Mouse (Mus musculus) skeletal muscle tissue, adult 2 months (tissue): ENCODE data around the gene Sypl.

ENCODE experiments used
- DNase-seq: peaks from one replicate; pipeline ENCODE4 v3.0.0-alpha.2; 2012; ENCODE audit warnings: low read depth, low spot score

Sypl gene

GRCm38 (mm10) chr12:33003339-33003965, 49.8 kb downstream of the Sypl start:
- no peak for DNase-seq

DNA sequence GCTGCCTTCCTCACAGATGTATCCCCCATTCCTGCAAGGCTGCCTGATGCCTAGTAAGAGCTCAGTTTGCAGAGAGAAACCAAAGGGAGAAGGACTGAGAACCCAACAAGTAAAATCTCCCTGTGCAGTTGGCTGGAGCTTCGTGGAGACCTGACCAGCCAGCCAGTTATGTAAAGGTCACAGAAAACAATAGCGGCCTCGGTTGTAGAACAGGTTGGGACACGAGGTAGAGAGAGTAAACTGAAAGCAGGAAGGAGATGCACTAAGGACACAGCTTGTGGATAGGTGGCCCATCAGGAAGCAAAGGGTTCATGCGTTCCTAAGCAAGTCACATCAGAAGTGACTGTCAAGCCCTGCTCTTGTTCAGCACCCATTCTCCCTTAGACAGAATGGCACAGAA, 52.2 kb downstream of the Sypl start:
- DNase-seq, result no peak

DNA sequence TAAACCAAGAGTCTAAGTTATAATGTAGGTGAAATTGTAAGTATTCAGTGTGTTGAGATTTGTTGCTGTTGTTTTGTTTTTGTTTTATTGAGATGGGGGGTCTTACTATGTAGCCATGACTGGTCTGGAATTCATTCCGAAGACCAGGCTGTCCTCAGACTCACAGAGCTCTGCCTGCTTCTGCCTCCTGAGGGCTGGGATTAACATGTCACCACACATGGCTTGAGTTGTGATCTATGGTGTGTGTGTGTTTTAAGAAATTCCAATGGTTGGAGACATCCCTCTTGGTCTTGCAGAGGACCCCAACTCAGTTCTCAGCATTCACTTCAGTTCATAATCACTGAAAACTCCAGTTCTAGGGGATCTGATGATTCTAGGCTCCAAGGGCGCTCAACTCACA, 53.5 kb downstream of the Sypl start:
- DNase-seq, result no peak

DNA sequence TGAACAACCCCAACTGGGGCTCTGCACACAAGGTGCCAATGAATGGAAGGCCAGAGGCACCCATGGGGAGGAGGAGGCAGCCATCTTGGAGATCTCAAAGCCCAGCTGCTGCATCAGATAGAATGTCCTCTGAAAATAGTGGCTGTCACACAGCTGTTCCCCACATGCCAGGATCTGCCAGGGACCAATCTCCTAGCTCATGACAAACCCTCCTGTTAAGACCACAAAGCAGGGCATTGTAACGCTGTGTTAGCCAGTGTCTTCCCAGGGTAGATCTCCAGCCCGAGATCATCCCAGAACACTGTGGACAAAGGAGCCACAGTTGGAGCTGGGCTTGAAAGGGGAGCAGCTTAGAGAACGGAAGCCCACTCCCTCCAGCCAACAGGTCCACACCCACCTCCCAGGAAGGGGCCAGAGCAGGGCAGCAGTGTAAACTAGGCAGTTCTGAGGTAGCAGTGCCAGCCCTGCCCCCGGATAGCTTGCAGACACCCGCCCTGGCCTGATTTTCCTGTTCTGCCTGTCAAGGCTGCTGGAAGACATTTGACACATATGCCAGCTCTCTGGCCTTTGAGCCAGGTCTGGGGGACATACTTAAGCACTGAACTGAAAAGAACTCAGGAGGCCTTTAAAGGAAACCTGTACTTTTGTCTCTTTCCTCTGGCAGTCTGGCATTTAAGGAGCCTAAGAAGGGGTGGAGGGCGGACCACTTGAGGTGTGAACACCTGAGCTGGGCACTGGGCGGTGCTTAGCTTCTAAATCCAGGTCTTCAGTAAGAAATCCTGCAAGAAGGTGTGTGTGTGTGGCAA, 54.8 kb downstream of the Sypl start:
- DNase-seq, result no peak

DNA sequence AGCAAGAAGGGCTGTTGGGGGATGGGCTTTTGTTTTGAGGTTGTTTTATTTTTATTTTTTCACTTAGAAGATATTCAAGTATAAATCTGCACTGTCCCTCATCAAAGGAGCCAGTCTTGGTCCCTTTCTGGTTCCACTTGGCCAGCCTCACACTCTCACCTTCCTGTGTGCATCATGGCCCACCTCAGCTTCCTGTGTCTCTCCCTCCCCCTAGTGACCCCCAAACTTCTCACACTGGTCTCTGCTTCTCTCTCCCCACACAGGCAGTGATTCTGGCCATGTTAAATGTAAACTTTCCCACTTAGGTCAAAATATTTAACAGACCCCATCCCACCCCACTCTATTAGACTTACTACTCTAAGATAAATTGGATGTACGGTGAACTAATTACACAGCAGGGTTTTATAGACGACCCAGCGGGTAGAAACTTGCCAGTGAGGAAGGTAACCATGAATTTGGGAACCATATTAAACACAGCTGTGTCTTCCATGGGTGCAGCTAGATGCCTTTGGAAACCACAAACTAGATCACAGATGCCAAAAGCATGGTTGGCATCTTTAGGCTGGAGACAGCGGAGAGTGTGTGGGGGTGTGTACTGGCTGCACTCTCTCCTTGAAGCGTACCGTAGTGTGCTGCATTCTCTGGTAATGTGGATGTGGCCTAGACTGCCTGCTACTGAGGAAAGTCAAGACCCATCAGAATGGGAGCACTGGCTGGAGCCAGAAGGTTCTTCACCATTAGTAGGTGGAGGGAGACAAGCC, 55.7 kb downstream of the Sypl start:
- DNase-seq, result no peak

GRCm38 (mm10) chr12:33010026-33010425, 56.3 kb downstream of the Sypl start:
- DNase-seq, result peak; percentile 63

DNA sequence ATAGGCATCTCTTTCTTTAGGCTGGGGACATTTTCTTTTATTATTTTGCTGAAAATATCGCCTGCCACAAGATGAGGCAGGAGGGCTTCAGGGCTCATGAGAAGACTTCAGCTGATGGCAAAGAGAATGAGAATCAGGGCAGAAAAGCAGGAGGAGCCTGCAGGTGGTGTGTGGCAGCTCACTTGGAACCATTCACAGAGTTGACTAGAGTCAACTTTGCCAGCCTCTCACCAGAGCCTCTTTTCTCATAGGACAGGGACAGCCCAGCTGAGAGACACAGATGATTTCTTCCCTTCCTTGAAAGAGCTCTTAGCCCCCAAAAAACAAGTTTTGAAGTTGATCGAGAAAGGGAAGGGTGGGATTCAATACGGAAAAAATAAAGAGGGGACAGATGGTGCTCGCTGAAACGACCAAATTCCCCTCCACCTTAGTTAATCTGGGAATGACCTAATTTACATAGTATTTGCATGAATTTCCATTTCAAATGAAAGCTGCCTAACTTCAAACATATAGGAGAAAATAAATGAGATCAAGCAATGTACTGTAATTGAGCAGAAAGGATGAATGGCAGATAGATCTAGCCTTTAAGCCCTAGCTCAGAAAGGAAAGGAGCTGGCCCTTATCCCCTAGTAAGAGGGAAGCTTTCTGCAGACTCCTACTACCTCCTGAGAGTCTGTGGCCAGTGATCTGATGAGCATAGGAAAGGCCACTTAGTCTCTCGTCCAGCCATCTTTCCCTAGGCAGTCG, 60.5 kb downstream of the Sypl start:
- DNase-seq, result no peak

GRCm38 (mm10) chr12:33015103-33015502, 61.4 kb downstream of the Sypl start:
- DNase-seq, result no peak

- no peak for DNase-seq
Measured at GRCm38 (mm10) chr12:33016824-33017705, 63.4 kb downstream of the Sypl start.

DNA sequence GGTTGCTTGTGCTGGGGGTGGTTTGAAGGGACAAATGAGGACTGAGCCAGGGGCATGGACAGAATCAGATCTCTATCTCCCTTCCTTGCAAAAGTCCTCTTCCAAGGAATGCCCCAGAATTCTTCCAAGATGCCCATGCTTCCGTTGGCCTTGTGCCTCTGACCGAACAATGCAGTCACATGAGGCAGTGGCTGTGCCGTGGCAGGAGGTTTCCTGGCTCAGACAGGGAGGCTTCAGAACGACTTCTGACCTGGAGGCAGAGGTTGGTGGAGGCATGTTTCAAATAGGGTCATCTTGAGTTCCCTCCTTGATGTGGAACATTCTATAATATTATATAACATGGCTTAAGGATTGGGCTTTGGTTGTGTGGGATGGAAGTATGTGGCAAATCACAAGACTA, 64.9 kb downstream of the Sypl start:
- no peak for DNase-seq

DNA sequence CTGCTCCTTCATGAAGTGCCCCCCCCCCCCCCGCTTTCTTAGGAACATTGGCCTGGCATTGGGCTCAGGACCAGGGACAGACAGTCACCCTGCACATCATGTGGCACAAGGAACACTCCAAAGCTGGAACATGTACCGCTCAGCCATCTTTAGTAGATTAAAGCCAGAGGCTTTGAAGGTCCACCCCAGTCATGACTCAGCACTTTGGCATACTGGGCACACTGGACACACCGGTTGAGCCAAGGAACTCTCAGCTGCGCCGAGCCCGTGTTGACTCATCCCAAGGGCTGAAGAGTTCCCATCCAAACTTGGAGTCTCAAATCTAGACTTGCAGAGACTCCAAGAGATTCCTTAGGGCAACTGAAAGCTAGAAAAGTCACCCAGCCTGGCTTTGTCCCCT, 66.3 kb downstream of the Sypl start:
- DNase-seq, result peak; percentile 89

GRCm38 (mm10) chr12:33021140-33021539, 67.4 kb downstream of the Sypl start:
- no peak for DNase-seq

- DNase-seq, result no peak
Measured at GRCm38 (mm10) chr12:33021751-33022150, 68.1 kb downstream of the Sypl start.

GRCm38 (mm10) chr12:33024524-33024923, 70.8 kb downstream of the Sypl start:
- DNase-seq, result no peak

DNA sequence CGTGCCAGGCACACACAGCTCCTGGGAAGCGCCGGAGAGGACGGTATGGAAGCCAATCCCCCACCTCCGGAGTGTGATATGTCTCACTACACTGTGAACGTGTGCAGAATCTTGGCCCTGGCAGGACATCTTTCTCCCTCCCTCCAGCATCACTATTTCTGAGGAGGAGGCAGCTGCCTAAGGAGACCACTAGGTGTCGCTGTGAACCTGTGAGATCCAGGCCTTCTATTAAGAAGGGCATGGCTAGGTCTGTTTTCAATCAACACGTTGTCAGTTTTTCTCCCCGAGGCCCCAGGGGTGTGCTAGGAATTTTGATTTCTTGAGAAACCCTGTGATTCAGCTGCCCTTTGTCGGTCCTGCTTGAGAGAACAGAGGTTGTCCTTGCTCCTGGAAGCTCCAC, 73.4 kb downstream of the Sypl start:
- peak; percentile 88 for DNase-seq

DNA sequence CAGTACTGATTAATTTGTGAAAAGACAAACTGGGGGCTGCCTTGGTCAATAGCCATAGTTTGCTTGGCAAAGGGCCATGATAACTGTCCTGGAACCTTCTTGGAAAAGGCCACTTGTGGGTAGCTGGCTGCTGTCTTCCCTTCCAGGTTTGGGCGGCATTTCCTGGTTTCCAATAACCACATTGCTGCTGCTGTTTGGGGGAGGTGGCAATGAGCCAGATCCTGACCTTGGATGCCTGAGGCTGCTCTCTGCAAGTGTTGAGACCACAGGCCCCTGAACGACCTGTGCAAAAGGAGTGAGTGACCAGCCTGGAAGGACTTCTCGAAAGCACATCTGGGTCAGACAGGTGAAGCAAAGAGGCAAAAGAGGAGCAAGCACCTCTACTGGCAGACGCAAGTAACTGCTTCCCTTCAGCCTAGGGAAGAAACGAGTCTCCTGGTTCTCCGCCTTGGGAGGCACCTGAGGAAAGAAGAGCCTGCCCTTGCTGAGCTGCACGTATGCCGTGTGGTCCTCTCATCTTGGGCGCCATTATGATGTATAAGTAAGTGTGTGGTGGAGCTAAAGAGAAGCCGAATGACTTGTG, 74.5 kb downstream of the Sypl start:
- DNase-seq, result no peak

GRCm38 (mm10) chr12:33028708-33029107, 75.0 kb downstream of the Sypl start:
- DNase-seq, result no peak
